Mouse (Mus musculus): ENCODE data around the gene Zbtb5.

- TF ChIP-seq CTCF (IDR thresholded peaks at IDR 0.05; ENCODE audit: borderline replicate concordance, extremely low read depth, insufficient read depth, insufficient read length) (no peak), POLR2A (IDR thresholded peaks at IDR 0.05; ENCODE audit: borderline replicate concordance, extremely low read depth, insufficient read depth, insufficient read length, poor library complexity, severe bottlenecking) (no peak)
Observed at GRCm38 (mm10) chr4:44976921-44977710, 35.1 kb downstream of the Zbtb5 start.

All from brain, embryonic 14.5 days (tissue).